Mouse (Mus musculus): ENCODE data around the gene Tefm.

DNA sequence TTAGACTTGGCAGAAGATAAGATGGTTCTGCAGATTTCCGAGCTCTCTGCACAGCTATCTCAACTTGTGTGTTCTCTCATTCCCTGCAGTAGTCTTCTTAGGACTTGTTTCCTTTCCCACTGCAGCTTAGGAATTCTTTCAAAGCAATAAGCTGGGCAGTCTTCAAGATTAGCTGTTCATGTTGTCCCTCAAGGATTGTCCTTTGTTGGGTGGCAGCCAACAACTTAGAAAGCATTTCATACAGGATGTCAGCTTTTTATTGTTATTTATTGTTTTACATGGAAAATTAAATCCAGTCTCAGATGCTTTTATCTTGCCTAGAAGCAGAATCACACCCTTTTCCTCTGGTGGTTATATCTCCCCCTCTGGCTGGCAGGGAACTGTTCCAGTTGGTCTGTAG is 25.6 kb downstream of the Tefm start:
- no peak for TF ChIP-seq CTCF (IDR thresholded peaks at IDR 0.05; ENCODE audit: insufficient read depth, low read depth, low read length)
- TF ChIP-seq POLR2A (IDR thresholded peaks at IDR 0.05; ENCODE audit: insufficient read depth, low read depth, low read length) = no peak
